Mouse (Mus musculus) skeletal muscle tissue, adult 2 months (tissue): ENCODE measurements around the gene Gm28051.

Experiments used
- DNase-seq: peaks from one replicate; pipeline ENCODE4 v3.0.0-alpha.2; 2012; ENCODE audit warnings: low read depth, low spot score

The Gm28051 gene

GRCm38 (mm10) chr12:102757689-102758402, at the start of gene Gm28051, which contains the start of the genes Gon7 and Ubr7:
Gm28051 (minus strand) TSS chr12:102757765.
Gon7 (minus strand) TSS chr12:102757803.
Ubr7 (plus strand) TSS chr12:102757967.
- peak; percentile 91 for DNase-seq

DNA sequence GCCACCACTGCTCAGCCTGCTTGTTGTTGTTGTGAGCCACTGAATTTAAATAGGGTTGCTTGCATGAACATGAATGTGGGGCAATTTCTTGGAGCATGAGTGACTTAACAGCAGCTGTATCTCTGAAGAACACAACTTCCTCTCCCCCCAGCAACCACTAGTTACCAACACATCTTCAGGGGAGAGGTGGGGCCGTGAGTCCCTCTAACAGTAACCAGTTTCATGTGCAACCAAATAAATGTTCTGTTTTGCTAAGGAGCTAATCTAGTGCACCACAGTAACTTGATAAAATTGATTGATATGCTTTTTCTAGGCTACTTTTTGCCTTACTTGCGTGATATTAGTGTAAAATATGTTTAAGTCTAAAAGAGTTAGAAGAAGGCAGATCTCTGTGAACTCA, 42.0 kb upstream of the Gm28051 start:
- DNase-seq: no peak

DNA sequence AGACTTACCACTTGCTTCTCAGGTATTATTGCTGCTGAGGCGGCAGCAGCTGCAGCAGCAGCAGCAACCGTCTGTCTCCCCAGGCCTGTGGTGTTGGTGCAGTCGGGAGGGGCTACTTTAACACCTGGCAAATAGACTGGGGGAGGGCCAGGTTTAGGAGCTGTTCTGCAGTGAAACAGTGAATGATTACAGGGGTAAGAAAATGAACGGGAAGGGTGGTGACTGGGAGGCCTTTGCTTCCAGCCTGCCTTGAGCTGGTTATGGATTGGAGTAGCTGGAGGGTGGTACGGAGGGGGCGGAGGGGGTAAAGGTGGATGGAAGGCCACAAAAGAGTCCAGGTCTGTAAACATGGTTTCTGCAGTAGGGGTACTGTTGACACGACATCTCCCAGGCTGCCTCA, 30.4 kb upstream of the Gm28051 start:
- DNase-seq: no peak

- no peak for DNase-seq
Observed at GRCm38 (mm10) chr12:102785593-102785985, 28.0 kb upstream of the Gm28051 start.

- DNase-seq: no peak
Observed at GRCm38 (mm10) chr12:102784899-102785592, 27.5 kb upstream of the Gm28051 start.

DNA sequence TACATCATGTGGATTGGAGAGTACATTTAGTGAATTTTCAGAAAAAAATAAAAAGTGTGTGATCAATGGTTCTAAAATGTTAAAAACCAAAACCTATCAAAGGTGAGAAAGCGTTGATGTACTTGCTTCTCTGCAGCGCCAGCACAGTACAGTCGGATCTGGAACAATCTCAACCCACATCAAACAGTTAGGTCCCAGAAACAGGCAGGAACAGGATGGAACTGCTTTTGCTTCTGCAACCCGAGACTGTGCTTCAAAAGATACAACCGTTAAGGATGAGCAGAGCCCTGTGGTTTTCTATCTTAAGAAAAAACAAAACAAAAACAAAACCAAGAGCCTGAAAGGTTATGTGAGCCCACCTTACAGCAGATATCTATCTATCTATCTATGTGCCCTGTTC, 25.3 kb upstream of the Gm28051 start:
- DNase-seq: no peak

DNA sequence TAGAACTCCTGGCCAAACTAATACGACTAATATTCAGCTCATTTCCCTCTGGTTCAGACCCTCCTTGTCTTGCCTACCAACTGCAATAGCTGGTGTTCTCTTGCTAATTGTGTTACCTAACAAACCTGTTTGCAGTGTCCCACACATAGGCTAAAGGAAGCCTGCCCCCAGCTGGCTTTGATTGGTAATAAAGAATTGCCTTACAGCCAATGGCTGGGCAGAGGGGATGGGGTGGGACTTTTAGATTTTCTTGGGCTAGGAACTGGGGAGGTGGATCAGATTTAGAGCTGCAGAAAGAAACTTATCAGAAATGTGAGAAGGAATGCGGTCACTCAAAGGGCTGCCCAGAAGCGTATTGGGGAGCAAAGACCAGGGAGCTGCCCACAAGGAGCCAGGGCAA, 21.9 kb upstream of the Gm28051 start:
- DNase-seq: no peak

- DNase-seq: no peak
Observed at GRCm38 (mm10) chr12:102778151-102778550, 20.6 kb upstream of the Gm28051 start.

GRCm38 (mm10) chr12:102776035-102776434, 18.5 kb upstream of the Gm28051 start:
- no peak for DNase-seq

DNA sequence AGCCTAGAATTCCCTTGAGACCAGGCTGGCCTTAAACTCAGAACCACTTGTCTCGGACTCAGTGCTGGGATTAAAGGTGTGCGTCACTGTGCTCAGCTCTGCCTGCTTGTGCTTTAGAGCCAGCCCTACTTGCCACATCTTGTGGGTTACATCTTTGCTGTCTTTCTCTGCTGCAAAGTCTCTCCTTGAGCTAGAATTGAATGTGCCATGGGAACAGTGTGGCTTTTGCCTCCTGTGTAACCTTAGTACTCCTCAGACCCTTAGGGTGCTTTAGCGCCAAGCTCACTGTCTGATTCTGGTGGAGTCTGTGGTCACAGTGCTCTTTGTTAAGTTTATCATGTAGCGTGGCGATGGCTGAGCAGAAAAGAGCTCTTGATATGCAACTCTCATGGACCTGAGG, 15.1 kb upstream of the Gm28051 start:
- no peak for DNase-seq

GRCm38 (mm10) chr12:102771601-102772000, 14.0 kb upstream of the Gm28051 start:
- DNase-seq: no peak

DNA sequence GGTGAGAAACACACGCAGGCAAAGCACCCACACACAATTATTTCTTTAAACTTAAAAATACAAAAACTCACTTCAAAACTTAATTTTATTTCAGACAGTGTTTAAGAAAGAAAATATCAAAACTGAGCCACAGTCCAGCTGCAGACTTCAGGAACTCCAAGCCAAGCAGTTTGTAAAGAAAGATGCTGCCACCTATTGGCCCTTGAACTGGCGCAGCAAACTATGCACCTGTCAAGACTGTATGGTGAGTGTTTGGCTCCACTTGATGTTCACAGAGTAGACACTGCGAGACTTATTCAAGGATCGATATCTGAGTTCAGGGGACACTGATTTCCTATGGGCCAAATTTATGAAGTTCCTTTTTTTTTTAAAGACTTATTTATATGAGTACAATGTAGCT, 11.4 kb upstream of the Gm28051 start:
- DNase-seq: no peak

GRCm38 (mm10) chr12:102763696-102764095, 6.1 kb upstream of the Gm28051 start:
- DNase-seq: no peak

DNA sequence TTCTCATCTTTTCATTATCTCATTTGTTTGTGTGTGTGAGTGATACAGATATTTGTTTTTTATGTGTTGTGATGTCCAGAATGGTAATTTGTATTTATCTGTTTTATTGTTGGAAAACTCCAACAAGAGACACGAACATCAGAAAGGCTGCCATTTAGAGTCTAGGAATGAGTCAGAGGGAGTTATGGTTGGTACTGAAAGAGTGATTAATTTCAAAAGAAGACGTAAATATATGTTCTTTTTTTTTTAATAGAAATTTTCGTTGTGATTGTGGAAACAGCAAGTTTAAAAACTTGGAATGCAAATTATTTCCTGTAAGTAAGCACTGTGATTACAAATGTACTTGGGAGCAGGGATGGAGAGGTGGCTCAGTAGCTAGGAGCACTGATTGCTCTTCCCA, 4.1 kb upstream of the Gm28051 start:
- no peak for DNase-seq

GRCm38 (mm10) chr12:102758936-102759335, 1.4 kb upstream of the Gm28051 start:
- no peak for DNase-seq

GRCm38 (mm10) chr12:102758403-102758756, 815 bp upstream of the Gm28051 start, which contains the start of gene Gm20604:
Gm20604 (minus strand) TSS chr12:102758672.
- DNase-seq: no peak

DNA sequence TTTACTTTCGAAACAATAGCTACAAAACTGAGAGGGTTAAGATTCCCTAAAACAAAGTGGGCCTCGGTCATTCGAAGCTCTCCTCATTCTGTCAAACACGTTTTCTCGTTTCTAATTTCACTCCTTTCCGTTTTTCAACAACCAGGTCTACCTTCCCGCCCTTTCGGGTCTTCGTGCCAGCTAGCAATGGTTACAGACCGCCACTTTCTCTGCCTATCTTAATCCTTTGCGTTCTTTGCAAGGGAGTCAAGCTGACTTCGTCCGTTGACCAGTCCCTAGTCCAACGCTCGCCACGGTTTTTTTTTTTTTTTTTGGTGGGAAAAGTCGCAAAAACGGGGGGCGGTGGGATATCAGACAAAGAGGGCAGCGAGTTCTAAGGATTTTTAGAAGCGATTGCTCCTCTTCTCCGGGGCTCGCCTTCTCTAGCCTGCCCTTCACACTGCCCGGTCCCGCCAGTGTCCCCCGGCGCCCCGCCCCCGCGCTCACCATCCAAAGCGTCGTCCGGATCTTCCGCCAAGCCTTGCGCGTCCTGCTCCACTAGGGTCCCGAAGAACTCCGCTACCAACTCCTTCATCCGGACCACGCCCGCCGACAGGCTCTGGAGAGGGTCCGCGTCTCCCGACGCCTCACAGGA, 393 bp downstream of the Gm28051 start:
- DNase-seq: no peak

DNA sequence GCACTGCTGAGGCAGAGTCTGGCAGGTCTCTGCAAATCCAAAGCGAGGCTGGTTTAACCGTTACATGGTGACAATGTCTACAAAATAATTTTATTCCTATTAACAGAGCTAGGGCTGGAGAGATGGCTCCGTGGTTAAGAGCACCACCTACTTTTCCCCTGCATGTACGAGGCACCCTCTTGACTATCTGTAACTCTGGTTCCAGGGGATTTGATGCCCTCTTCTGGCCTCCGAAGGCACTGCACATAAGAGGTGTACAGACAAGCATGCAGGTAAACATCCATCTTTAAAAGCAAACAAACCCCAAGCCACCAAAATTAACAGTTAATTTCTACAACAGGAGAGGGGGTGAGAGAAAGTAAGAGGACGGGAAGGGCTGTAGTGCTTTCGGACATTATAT, 1.3 kb downstream of the Gm28051 start:
- DNase-seq: no peak

DNA sequence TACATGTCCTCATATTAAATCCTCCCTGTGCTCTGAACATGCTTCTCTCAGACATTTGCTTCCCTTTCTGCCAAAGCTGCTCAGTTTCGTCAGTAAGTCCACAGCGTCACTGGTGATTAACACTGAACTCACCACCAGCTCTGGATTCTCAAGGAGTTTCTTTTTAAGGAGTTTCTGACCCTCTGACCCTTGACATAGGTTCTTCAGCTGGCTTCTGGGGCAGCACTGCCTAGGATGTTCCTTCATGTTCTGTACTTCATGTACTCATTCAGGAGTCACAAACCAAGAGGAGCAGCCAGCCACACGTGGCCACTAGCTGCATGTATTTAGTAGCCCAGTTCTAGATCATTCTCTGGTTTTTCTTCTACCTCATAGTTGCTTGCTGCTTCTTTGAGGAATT, 9.3 kb downstream of the Gm28051 start:
- no peak for DNase-seq

GRCm38 (mm10) chr12:102744839-102745238, 12.7 kb downstream of the Gm28051 start:
- no peak for DNase-seq

GRCm38 (mm10) chr12:102743589-102744574, 13.7 kb downstream of the Gm28051 start, which contains the start of the genes Moap1 and Tmem251:
Moap1 (minus strand) TSS chr12:102743661.
Tmem251 (plus strand) TSS chr12:102743762.
- DNase-seq: peak; percentile 78
